Mouse (Mus musculus) urinary bladder, adult 2 months (tissue): ENCODE measurements around the gene Zdhhc14. TPM values are rescaled to one million over a fixed set of nuclear protein-coding genes. Genes with fewer than 3 reads are reported as not detected.

Source experiments
- DNase-seq: peaks from one replicate; pipeline ENCODE4 v3.0.0; 2022; ENCODE audit warnings: low spot score
- polyA plus RNA-seq: library from polyadenylated mRNA; depleted of rRNA; stranded (reverse); fragments of >200 nt; gene quantifications from 2 replicates; pipeline ENCODE4 v1.2.3, GENCODE M21; 2012

Gene Zdhhc14
- polyA plus RNA-seq, 1 experiment = 4.8 TPM

DNA sequence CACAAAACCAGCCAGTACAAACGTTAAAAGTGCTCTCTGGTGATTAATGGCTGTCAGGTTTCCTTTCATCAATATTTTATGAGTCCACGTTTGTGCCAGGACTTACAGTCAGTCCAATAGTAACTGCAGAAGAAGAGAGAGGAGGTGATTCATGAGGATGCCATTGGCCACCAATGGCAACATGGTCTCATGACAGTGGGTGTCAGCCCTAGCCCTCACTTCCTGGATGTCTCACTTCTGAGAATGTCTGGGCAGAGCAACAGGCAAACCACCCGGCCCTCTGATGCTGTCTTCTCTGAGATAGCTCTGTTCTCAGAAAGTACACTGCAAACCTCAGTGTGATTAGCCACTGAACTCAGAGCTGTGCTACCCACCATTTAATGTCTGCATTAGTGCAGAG is 176.1 kb downstream of the Zdhhc14 start:
- no peak for DNase-seq

DNA sequence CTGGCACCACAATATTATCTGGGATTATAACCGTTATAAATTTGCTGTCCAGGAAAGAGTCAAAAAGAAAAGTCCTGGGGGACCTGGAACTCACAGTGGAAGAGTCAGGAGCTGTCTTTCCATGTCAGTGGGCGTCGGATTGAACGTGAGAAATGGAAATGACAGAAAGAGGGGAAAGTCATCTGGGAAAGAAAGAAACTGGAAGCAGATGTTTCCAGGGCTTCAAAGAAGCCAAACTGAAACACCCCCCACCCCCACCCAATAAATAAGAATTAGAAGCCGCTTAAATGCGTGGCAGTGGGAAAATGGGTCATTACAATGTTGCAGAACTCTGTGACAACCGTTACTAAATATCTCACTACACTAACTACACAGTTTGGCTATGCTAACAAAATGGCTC is 176.6 kb downstream of the Zdhhc14 start:
- DNase-seq = no peak

DNA sequence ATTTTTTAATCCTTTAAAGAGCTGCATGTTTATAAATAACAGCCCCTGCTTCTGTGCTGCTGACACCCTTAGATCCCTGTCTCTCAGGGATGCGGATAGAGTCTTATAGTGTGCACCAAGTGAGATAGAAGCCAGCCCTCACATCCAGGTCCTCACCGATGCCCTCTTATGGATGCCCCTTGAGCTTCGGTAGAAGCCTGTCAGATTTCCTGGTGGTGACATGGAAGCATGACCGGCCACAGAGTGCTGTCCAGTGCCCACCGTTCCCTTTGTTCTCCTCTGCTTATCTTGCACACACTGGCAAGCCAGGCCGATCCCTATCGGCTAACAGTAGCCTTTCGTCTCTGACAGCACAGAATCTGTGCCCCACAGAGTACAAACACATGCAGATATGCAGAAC is 183.6 kb downstream of the Zdhhc14 start:
- no peak for DNase-seq

DNA sequence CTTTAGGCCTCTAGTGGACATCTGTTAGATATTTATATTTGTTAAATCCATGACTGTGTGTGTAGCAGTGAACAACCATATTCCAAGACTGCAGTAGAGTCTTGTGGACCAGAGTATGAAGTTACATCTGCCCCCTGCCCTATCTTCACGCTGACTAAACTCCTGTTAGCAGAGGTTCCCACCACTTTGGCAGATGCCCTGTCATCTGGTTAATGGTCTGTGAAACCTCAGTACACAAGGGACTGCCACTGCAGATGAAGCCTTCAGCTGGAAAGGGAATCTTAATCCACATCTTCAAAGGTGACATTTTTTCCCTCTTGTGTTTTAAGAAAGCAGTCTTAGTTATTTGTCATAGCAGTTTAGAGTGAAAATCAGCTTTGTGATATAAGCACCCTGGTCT is 187.0 kb downstream of the Zdhhc14 start:
- DNase-seq = no peak

DNA sequence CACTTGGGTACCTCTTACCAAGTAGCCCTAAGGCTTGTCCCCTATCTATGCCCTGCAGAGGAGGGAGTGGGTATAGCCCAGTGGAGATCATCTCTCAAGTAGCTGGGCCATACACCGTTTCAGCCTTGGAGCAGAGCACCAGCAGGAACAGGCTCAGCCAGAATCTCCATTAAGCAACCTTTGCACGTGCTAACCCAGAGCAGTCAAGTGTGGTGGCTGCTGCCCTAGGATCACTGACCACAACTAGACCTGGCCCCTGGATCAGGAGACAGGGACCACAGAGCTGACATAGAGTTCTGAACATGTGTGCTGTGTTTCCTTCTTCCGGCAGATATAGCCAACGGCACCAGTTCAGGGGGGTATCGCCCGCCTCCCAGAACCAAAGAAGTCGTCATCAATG is 193.0 kb downstream of the Zdhhc14 start:
- DNase-seq = no peak

DNA sequence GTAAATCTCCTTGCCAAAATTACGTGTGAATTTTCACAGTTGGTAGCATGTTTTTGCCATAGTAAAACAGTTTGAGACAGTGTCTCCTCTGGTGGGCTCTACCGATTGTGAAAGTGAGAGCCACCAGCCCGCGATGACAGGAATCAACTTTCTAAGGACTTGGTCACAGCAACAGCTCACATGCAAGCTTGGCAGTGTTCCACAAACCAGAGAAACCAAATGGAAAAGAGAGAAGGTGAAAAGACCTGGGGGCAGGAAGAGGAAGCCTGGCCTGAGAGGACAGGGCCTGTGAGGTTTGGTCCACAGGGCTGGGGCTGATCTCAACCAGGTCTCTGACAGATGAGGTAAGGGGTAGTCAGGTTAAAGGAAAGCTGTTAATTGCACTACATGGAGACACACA is 195.5 kb downstream of the Zdhhc14 start:
- DNase-seq = no peak

DNA sequence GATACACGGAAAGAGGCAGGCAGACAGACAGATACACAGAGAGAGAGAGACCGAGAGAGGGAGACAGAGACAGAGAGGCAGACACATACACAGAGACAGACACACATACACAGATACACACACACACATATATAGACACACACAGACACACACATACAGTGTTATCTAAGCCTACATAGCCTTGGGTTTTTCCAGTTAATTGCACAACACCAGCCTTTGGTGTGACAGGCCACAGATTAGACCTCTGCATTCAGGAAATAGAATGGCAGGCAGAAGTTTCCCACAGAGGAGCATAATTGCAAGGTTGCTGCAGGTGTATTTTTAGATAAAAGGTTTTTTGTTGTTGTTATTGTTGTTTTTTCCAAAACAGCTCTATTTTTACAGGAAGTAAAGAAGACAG is 195.9 kb downstream of the Zdhhc14 start:
- DNase-seq = no peak

DNA sequence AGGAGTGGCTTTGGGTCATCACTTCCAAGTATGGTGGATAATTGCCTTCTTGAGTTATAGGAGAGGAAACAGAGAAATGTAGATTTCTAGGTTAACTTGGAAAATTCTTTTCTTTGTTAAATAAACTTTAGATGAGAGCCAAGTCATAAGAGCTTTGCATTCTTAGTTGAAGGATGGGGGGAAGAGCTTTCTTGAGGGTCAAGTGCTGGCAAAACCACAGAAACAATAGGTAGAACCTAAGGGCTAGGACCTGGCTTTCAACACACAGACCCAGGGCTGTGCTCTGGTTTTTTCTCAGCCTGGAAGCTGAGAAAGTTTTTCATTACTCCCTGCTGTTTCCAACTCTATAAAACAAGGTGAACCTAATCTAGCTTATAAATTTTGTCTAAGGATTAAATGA is 196.3 kb downstream of the Zdhhc14 start:
- no peak for DNase-seq

DNA sequence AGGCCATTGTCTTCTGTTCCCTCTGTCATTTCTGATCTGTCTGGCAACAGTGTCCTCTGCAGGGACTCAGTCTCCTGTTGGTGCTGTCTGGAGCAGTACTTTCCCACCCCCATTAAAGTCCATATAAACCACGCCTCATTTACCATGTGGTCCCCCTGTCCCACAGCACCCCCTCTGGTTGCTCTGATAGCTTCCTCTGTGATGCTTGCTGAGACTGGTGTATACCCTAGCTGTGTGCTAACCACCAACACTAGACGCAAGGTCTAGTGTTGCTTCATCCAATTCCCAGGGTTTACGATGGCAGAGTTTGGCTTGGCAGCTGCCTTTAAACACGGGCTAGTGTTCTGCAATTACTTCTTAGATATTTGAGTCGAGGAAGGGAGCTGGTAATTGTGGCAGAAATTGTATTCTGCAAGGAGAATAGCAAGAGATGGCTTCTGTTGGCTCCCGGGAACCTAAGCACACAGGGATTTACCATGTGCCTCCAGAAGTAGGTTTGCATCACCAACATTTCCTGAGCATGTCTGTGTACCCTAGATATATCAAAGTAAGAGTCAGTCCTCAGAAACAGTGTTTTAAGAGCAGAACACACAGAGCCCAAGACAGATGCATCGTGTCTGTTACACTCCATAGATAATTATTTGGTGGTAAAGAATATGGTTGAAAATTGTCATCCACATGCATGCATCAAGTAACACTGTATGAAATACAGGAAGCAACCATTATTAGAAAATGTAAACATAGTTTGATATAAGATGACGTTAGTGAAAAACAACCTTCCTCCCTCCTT is 198.6 kb downstream of the Zdhhc14 start:
- DNase-seq = no peak

DNA sequence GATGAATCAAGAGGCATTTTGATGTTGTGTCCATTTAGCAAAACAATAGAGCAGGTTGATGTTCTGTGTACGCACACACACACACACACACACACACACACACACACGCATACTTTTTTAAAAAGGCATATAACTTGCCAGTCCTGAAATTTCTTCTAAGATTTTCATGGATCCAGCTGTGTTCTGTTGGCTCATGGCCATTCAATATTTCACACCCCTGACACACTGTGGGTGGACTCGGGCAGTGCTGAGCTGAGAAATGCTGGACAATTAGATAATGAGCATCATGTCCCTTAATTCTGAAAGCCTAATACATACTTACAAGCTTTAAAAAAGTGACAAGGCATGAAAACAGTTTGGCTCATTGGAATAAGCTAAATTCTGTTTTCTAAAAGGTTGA is 200.3 kb downstream of the Zdhhc14 start:
- DNase-seq = no peak

DNA sequence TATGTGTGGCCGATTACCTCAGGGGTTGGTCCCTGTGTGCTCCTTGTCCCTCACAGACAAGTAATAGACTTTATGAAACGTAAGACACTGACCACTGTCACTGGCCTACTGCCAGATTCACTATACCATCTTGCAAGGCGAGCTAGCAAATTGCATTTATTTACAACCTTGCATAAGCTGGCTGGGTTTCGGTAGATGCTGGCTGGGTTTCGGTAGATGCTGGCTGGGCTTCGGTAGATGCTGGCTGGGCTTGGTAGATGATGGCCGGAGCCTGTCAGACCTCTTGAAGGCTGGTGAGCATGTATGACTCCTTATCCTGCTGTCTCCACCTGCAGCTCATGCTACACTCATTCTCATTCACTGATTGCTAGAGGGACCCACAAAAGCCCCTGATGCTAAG is 200.9 kb downstream of the Zdhhc14 start:
- DNase-seq = no peak

DNA sequence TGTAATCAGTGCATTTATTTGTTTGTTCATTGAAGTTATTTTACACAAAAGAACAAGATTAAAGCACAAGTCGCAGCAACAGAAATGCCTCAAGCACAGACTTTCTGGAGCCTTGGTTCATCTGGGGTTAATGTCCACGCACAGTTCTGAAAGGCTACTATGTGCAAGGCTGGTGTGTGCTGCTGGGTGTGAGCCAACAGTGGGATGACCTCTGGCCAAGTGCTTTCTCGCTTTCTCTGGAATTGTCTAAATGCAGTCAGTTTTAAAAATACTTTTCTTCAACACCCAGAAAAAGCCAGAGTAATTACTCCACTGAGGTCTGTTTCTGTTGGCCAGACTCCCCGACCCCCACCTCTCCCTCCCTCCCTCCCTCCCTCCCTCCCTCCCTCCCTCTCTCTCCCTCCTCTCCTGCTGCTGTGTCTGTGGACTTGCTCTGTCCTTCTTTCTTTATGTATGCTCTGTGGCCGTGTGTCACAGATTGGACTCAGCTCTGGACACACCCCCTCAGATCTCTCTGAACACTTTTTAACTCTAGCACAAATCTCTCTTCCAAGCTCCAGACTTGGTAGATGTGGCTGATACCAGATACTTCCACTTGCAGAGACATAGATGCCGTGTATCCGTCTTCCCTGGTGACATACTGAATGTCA is 206.2 kb downstream of the Zdhhc14 start:
- no peak for DNase-seq

DNA sequence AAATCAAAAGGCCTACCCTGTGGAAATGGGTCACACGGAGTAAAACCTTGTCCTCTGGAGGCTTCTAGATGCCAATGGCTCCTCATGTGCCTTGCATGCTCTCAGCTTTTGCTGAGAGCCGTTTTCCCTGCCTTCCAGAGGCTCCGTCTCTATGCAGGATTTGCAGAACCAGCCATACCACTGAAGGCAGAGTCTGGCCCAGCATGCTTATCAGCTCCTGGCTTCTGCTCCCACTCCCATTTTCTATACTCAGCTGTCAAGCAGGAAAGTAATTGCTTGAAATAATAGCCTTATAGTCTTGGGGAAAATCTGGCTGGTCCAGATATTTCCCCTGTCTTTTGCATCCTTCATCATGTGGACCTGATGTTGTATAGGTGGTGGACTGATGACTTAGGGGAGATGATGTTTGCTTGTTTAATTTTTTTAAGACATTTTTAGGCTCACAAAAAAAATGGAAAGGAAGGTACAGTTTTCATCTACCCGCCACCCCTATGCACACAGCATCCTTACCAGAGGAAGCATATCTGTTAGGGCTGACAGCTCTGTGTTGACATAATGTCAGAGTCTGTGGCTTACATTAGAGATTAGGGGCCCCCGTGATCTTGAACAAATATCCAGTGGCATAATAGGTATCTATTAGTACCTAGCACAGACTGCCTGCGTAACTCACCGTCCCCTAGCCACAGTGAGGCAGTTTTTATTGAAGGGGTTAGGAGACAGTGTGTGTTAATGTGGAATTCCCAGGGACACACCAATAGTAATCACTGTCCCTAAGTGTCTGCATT is 218.2 kb downstream of the Zdhhc14 start:
- DNase-seq = no peak

DNA sequence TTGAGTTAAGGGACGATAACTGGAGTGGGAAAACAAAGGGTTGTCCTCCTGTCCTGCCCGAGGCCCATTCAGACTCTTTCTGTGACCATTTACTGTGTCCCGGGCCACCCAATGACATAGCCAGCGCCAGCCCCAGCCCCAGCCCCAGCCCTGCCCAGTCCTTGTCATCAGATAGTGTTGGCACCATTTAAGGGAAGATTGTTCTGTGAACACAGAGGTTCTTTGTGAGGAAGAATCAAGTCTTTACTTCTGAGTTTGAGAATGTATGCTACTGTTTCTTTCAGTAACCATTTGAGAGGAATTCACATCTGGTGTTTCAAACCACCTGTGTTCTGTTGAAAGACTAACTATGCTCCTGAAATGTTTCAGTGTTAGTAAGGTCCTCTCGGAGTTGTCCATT is 219.5 kb downstream of the Zdhhc14 start:
- no peak for DNase-seq

DNA sequence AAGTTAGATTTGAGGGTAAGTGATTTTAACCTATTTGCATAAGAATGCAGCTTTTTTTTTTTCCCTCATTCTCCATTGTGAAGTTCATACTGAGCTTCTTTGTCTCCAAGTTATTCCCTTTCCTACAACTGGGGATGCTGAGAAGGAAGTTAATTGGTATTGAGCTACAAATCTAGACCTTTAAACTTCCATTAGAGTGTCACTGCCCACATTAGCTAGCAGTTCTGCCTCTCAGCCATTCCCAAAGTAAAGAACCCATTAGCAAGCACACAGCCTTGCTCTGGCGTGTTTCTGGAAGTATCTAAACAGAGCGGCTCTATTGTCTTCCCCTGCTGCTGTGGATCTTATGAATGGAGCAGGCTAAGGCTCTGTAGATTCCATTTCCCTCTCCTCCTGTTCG is 220.8 kb downstream of the Zdhhc14 start:
- no peak for DNase-seq

DNA sequence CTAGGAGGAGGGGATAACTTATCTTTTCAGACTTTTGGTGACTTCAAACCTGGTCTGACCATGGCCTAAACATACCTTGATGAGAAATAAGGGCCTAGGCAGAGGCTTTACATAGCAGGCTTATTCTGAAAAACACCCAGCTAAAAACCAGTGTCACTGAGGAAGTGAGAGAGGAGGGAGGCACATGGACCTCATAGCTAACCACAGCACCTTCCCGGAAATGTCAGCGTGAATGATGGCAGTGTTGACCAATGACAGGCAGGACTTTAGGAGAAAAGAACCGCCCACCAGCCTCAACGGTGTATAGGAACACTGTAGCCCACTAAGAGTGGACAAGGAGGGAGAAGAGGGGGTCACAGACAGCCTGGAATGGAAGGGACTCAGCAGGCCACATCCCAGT is 224.6 kb downstream of the Zdhhc14 start:
- no peak for DNase-seq

DNA sequence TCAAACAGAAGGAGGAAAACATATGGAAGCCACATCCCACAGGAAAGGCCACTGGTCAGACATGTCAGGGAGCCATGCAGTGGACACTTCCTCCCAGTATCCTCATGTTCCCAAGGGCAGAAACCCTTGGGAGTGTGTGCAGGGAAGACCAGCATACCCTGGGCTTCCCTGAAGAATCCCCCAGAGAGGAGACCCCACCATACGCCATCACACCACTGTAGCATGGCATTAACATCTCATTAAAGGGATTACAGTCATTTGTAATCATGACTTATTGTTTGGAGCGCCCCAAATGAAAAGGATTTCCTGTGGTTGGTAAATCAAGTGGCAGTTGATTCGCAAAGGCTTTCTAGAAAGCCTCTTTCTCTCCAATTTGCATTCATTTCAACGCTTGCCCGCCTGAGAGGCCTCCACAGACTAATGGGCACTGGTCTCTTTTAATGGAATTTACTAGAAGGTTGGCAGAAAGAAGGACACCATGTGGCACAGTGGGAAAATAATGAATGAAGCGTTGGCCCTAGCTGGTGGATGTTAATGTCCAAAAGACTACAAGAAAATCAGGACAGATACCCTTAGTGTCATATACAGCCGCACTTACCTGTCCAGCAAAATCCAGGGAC is 226.5 kb downstream of the Zdhhc14 start:
- DNase-seq = no peak

DNA sequence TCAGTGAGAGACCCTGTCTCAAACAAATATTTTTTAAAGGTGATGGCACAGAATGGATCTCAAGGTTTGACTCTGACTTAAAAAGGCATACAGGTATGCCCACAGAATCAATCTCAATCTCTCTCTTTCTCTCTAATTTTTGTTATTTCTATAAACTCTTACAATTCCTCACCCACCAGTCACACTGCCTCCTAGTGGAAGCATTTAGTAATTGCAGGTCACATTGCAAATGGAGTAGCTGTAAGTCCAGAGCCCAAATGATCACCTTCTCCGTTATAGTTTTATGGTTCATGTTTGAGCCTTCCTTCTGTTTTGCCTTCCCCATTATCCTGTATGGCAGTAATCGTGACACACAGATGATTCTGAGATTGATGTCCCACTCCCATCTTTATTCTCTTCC is 230.4 kb downstream of the Zdhhc14 start:
- DNase-seq = no peak

DNA sequence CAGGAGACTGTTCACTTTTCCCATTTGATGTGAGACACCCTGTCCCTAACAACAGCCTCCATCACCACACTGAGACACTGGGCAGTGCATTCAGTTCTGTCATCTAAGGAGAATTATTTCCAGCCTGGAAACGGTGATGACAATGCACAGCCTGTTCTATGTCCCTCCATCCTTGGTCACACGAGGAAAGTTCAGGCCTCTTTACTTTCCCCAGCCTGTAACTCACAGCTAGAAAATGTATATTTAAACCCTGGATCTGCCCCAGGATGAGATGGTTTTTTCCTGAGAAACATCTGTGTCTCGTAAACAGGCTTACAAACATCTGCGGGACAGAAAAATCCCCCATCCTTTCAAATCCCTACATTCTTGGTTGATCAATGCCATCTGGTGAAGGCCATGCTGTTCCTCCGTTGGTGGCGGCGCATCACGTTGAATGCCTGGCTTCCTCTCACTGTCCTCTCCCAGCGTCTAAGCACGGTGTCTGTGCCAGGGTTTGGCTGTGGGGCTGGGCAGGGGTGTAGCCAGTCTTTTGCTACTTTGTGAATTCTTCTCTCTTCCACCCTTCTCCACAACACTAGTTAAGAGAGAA is 231.3 kb downstream of the Zdhhc14 start:
- no peak for DNase-seq

DNA sequence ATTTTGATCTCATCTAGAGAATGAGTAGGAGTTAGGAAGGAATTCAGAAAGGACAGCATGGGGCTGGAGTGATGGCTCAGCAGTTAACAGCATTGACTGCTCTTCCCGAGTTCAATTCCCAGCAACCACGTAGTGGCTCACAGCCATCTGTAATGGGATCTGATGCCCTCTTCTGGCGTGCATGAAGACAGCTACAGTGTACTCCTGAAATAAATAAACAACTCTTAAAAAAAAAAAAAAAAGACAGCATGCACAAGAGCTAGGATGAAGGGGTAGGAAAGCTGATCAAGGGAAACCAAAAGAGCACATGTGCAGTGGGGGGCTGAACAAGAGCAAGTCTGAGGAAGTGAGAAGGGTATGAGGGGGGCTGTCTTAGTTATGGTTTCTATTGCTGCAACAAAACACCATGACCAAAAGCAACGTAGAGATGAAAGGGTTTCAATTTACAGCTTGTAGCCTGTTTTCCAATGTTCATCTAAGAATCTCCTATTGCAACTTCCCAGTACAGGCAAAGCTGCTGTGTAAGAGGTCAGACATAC is 237.3 kb downstream of the Zdhhc14 start:
- DNase-seq = no peak

DNA sequence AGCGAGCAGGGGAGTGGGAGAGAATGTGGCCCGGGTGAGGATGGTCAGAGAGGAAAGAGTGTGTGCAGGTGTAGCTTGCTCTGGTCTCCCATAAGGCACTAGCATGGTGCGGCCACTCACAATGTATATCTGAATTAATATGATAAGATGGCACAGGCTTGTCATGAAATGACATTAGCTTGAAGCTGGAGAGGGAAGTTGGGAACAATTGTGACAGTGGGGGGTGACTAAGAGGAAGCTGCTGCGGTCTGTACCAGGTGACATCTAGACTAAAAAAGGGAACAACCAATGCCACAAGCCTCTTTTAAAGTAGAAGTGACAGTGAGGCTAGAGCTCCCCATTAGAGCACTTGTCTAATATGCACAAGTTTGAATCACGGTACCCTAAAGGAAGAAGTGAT is 238.2 kb downstream of the Zdhhc14 start:
- DNase-seq = no peak

DNA sequence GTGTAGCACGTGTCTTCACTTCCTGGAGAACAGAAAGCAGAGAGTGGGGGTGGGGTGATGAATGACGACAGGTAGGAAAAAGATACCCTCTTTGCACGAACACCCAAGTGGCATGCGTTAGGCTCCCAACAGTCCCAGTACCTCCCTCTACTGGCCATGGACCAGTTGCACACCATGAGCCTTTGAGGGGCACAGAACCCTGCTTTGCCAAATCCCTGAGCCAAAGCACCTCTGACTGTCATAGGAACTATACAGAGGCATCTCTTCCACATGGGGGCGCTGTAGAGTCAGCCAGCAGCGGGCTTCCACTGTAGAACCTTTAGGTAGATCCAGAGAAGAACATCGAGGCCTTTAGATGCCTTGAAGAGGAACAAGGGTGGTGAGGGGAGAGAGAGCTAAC is 241.0 kb downstream of the Zdhhc14 start:
- no peak for DNase-seq
